Mouse (Mus musculus): ENCODE data around the gene P4hb. TPM values are rescaled to one million over a fixed set of nuclear protein-coding genes. Genes with fewer than 3 reads are reported as not detected.

P4hb gene
- 23.2 and 24.6 TPM in 2 replicates for polyA plus RNA-seq (2012)

DNA sequence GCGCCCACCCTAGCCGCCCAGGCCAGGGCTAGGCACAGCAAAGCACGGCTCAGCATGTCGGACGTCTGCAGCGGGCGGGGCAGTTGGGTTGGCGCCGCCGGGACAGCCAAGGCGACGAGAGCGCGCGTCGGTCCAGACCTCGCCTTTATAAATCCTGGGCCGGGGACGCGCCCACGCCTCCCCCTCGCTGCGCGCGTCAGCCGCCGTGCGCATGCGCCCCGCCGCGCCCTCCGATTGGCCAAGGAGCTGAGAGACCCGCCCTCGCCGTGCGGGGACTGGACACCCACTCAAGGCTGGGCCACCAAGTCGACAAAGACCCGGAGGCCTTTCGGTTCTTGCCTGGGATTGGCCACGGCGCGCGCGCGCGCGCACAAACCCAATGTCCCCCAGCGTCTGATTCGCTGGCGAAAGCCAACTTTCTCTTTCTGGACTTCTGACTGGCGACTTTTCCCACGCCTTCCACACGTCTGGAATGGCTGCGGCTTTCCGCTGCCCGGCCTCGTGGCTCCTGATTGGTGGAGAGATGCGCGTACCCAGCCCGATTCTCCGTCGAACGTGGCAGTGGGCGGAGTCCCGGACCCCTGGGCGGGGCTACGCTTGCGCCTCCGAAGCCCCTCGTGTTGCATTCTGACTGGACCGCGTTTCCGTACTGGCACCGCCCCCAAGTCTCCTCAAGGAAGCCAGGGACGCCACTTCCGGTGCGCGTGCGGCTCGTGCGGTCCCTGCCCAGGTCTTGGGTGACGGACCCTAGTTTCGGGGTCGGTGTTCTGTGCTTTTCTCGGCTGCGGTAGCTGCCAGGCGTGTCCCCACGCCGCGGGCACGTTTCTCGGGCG lies at the start of gene P4hb:
TSS of gene P4hb (minus strand) at position 502 of the 833 bp plus-strand sequence.
- Histone ChIP-seq H3K36me3 (ENCODE audit: control insufficient read depth) (peaks cover 40% of the 10 kb centered on the region), H3K27me3 (ENCODE audit: control insufficient read depth) (no peaks in the 10 kb centered on the region), H3K4me3 (replicated peaks) (peak within 1 kb of the TSS; percentile 70), H3K4me1 (ENCODE audit: control insufficient read depth) (peaks cover 47% of the 10 kb centered on the region), H3K9me3 (ENCODE audit: control insufficient read depth, low read length) (no peaks in the 10 kb centered on the region)
- no peak for TF ChIP-seq GATA1 (IDR thresholded peaks at IDR 0.05; ENCODE audit: low read length)

DNA sequence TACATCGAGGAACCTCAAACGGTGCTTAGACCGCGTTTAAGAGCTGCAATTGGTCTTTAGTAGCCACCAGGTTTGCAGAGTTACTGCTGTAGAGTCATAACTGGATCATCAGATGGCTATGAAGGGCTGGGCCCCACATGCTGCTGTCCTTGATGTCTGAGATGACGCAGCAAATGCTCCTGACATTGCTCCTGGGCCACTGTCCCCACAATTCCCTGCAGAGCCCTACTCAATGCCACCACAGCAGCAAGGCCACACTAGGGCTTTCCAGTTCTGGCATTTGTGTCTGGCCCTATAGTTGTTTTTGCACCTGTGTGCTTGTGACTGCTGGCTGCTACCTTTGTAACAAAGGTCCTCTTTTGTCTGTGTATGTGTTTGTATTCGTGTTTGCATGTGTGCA lies 49.8 kb upstream of the P4hb start:
- peaks cover 92% of the 10 kb centered on the region for H3K36me3 ChIP-seq (ENCODE audit: control insufficient read depth)

DNA sequence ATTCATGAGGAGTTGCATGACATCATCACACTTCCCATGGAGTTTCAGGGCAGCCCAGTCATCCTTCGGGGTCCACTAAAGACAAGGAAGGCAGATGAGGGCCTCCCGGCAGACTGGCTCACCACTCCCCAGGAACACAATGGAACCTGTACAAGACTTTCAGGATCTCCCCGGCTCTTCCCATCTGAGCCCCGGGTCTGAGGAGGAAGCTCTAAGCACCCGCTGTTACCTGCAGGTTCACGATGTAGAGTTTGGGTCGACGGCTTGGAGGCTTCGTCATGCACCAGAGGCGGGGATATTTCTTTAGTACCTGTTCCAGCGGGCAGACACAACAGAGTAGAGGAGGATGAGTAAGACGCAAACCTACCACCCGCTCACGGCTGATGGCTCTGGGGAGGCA lies 47.1 kb upstream of the P4hb start:
- Histone ChIP-seq H3K36me3 (ENCODE audit: control insufficient read depth) (peaks cover 81% of the 10 kb centered on the region), H3K27me3 (ENCODE audit: control insufficient read depth) (no peaks in the 10 kb centered on the region), H3K9me3 (ENCODE audit: control insufficient read depth, low read length) (no peaks in the 10 kb centered on the region), H3K4me1 (ENCODE audit: control insufficient read depth) (peaks cover 73% of the 10 kb centered on the region), H3K4me3 (replicated peaks) (no peak overlapping the region)
- TF ChIP-seq GATA1 (IDR thresholded peaks at IDR 0.05; ENCODE audit: low read length) (no peak), TAL1 (IDR thresholded peaks at IDR 0.05; ENCODE audit: low read length) (no peak)

More for the DNA sequence above, 49.8 kb upstream of the P4hb start:
- Histone ChIP-seq H3K27me3 (ENCODE audit: control insufficient read depth) (no peaks in the 10 kb centered on the region), H3K4me1 (ENCODE audit: control insufficient read depth) (peaks cover 74% of the 10 kb centered on the region), H3K9me3 (ENCODE audit: control insufficient read depth, low read length) (no peaks in the 10 kb centered on the region), H3K4me3 (replicated peaks) (no peak overlapping the region)
- no peak for TF ChIP-seq GATA1 (IDR thresholded peaks at IDR 0.05; ENCODE audit: low read length)
- TF ChIP-seq TAL1 (IDR thresholded peaks at IDR 0.05; ENCODE audit: low read length) = no peak

DNA sequence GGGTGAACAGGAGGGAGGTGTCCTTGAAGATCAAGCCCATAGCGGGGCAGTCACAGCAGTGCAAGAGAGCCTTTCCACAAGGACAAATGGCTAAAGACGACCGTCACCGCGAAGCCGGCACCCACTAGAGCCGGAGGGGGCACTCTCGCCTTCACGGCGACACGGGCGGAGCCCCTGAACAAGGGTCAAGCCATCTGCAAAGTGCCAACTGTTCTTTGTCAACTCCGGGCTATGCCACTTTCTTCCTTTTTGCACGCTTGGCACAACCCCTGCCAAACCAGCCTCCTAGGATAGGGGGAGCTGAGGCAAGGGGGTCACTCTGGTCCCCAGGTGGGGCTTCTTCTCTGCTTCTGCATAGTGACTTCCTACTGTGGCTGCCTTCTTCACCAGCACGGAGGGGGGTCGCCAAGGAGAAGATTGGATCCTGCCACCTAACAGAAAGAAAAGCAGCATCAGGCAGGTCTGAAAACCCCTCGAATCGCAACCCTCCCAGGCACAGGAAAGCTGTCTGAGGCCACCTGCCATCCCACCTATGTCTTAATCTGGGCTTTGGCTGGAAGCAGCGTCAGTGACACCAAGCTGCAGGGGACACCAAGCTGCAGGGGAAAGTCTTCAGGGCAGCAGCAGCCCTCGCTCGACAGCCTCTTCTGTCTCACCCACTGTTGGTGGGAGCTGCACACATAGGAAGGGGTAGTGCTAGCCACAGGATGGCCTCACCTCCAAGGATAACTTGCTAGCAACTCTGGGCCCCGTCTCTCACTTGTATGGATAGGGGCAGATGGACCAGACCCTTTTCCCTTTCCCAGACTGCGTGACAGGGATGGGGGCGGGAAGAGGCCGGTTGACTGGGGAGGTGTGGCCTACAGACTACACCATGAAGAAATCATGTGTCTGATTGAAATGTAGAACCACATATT lies 45.8 kb upstream of the P4hb start:
- H3K36me3 ChIP-seq (ENCODE audit: control insufficient read depth) = peaks cover 87% of the 10 kb centered on the region
- peaks cover 64% of the 10 kb centered on the region for H3K4me1 ChIP-seq (ENCODE audit: control insufficient read depth)
- H3K9me3 ChIP-seq (ENCODE audit: control insufficient read depth, low read length) = no peaks in the 10 kb centered on the region
- H3K27me3 ChIP-seq (ENCODE audit: control insufficient read depth) = no peaks in the 10 kb centered on the region
- H3K4me3 ChIP-seq (replicated peaks) = peak overlapping the region; percentile 81
- TF ChIP-seq TAL1 (IDR thresholded peaks at IDR 0.05; ENCODE audit: low read length) (no peak), GATA1 (IDR thresholded peaks at IDR 0.05; ENCODE audit: low read length) (no peak)

DNA sequence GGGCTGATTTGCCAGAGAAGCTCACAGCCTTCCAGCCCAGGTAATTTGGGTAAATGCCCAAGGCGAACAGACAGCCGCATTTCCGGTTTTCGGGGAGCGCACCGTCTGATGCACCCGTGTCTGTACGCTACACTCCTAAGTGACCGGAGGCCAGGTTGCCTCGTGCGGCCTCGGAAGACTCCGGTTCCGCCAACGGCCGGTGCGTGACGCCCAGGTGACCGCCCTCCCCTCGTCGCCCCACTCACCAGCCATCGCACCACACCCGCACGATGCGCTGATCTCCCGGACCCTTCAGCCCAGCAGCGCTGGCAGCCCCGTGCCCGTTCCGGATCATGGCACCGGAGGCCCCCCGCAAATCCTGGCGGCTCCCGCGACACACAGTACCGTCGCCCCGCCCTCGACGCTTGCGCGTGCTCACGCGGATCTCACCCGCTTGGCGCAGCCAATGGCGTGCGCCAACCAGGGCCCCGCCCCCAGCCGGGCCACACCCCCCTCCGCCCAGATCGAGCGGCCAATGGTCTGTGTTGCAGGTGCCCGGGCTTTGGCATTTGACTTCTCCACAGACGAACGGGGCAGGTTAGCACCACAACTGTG lies 44.6 kb upstream of the P4hb start, which contains the start of gene Pcyt2:
TSS of gene Pcyt2 (minus strand) at position 418 of the 594 bp plus-strand sequence.
- Histone ChIP-seq H3K4me1 (ENCODE audit: control insufficient read depth) (peaks cover 57% of the 10 kb centered on the region), H3K36me3 (ENCODE audit: control insufficient read depth) (peaks cover 87% of the 10 kb centered on the region)
- no peak for TF ChIP-seq TAL1 (IDR thresholded peaks at IDR 0.05; ENCODE audit: low read length)
- no peak for TF ChIP-seq GATA1 (IDR thresholded peaks at IDR 0.05; ENCODE audit: low read length)

DNA sequence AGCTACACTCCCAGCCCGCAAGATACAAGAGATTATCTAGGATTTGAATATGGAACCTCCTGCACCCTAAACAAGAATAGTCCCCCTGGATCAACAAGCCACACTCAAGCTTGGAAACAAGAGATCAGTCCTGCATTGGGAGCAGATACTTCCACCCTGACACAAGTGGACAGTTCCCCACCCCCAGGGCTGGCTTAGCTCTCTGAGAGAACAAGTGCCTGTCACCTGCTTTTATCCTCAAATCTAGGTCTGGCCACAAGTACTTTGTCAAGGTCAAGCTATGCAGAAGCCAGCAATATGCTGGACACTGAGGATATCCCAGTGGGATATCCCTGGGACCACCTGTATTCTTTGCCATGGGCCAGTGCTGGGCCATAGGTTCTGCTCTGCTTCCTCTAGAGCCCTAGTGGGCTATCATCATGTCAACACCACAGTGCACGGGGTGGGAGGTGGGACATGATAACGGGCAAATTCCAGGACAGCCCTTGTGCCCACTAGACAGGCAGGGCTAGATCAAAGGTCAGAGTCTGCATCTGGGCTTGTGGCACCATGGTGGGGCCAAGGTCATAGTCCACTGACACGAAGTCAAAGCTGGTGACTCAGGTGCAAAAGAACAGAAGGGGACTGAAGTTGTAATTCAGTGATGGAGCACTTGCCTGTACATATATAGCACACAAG lies 43.7 kb upstream of the P4hb start:
- peaks cover 87% of the 10 kb centered on the region for H3K36me3 ChIP-seq (ENCODE audit: control insufficient read depth)
- peaks cover 51% of the 10 kb centered on the region for H3K4me1 ChIP-seq (ENCODE audit: control insufficient read depth)
- TF ChIP-seq TAL1 (IDR thresholded peaks at IDR 0.05; ENCODE audit: low read length) (no peak), GATA1 (IDR thresholded peaks at IDR 0.05; ENCODE audit: low read length) (no peak)

More for the DNA sequence above, 44.6 kb upstream of the P4hb start, which contains the start of gene Pcyt2:
- no peaks in the 10 kb centered on the region for H3K27me3 ChIP-seq (ENCODE audit: control insufficient read depth)
- no peaks in the 10 kb centered on the region for H3K9me3 ChIP-seq (ENCODE audit: control insufficient read depth, low read length)
- peak within 1 kb of the TSS; percentile 81 for H3K4me3 ChIP-seq (replicated peaks)

DNA sequence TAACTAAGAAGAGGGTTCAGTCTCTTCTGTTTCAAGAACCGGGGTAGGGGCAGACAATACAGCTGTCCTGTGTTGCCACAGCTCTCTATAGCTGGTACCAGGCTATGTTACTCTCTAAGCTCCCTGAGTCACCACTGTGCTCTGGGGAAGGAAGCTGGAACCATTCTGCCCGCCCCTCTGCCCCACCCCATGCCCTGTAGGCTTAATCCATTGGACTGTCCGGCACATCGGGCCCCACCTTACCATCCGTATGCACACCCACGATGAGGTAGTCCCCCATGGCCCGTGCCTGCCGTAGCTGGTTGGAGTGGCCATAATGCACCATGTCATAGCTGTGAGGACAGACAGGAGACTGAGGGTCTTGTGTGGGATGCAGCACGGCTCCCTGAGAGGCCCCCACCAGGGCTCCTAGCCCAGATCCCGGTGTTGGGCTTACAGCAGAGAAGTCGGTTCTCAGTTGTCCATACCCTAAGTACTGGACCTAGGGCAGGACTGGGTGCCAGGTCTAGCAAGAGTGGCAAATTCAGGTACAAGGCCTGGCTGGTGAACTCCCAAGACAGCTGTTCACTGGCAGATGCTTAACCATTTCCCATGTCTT lies 42.7 kb upstream of the P4hb start:
- H3K36me3 ChIP-seq (ENCODE audit: control insufficient read depth) = peaks cover 87% of the 10 kb centered on the region
- TF ChIP-seq TAL1 (IDR thresholded peaks at IDR 0.05; ENCODE audit: low read length) = no peak
- no peak for TF ChIP-seq GATA1 (IDR thresholded peaks at IDR 0.05; ENCODE audit: low read length)
- H3K4me1 ChIP-seq (ENCODE audit: control insufficient read depth) = peaks cover 52% of the 10 kb centered on the region
- no peaks in the 10 kb centered on the region for H3K9me3 ChIP-seq (ENCODE audit: control insufficient read depth, low read length)
- no peaks in the 10 kb centered on the region for H3K27me3 ChIP-seq (ENCODE audit: control insufficient read depth)
- peak overlapping the region; percentile 3 for H3K4me3 ChIP-seq (replicated peaks)

More for the DNA sequence above, 43.7 kb upstream of the P4hb start:
- peak overlapping the region; percentile 81 for H3K4me3 ChIP-seq (replicated peaks)
- H3K27me3 ChIP-seq (ENCODE audit: control insufficient read depth) = no peaks in the 10 kb centered on the region
- H3K9me3 ChIP-seq (ENCODE audit: control insufficient read depth, low read length) = no peaks in the 10 kb centered on the region

DNA sequence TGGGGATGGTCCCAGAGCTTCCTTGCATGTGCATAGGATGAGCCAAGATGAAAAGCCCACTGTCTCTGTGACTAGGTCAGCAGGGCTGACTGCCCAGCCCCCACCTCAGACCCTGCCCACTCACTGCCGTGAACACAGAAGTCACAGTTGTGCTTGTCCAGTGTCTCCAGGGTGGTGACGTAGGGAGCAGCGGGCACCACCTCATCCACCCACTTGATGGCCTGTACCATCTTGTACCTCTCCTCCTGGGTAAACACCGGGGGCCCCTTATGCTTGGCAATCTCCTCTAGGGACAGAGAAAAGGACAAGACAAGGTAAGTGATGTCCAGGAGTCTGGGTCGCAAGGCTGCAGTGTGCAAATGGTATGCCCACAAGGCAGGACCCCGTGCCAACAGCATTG lies 42.1 kb upstream of the P4hb start:
- Histone ChIP-seq H3K9me3 (ENCODE audit: control insufficient read depth, low read length) (no peaks in the 10 kb centered on the region), H3K36me3 (ENCODE audit: control insufficient read depth) (peaks cover 87% of the 10 kb centered on the region), H3K27me3 (ENCODE audit: control insufficient read depth) (no peaks in the 10 kb centered on the region), H3K4me1 (ENCODE audit: control insufficient read depth) (peaks cover 52% of the 10 kb centered on the region), H3K4me3 (replicated peaks) (no peak overlapping the region)
- no peak for TF ChIP-seq GATA1 (IDR thresholded peaks at IDR 0.05; ENCODE audit: low read length)
- no peak for TF ChIP-seq TAL1 (IDR thresholded peaks at IDR 0.05; ENCODE audit: low read length)

Data from erythroblast, embryonic 14.5 days (primary cell).